Mouse (Mus musculus) left cerebral cortex, adult 8-10 months (tissue): ENCODE data around the gene Nox3. TPM values are rescaled to one million over a fixed set of nuclear protein-coding genes. Genes with fewer than 3 reads are reported as not detected.

Source experiments
- DNase-seq, 2 experiments: peaks; one replicate each; pipeline ENCODE4 v3.0.0; 2022; ENCODE audit warnings: low spot score in 2 of 2
- total RNA-seq, 4 experiments: library from RNA; stranded (reverse); gene quantifications; 2 replicates each; pipeline ENCODE4 v1.2.4; 2022

Nox3 gene
- not detected for total RNA-seq

DNA sequence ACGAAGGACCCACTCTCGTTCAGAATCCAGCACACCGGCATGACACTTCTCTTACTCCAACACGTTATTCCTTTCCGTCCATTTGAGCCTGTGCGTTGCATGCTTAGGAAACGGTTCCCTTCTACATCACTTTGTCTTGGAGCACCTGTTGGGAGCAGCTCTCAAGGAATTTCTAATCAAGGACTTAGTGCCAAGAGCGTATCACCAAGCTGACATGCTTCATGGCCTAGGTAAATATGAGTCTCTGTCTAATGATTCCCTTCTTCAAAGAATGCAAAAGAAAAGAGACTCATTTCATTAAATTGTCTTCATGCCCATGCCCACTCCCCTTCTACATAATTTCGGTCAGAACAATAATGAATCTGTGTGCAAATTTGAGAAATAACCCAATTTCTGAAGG is at the start of gene Nox3:
Gene Nox3 (minus strand): TSS at position 101 of the 400 bp plus-strand sequence.
- no peak for DNase-seq

DNA sequence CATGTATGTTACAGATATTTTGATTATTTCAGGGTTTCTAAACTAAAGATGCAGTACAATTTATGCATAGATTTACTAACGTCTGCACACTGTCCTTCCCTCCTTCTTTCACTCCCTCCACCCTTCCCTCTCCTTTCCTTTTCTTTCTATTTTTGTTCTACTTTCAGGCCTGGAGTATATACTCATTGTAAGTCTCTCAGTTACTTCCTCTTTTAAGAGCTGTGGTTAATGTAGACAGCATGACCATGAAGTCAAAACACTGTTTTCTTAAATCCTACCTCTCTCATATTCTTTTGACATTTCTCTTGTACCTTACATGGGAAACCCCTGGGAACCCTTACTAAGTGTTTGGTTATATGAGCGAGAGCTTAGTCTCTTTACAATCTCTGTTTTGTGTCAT is 48.3 kb upstream of the Nox3 start:
- no peak for DNase-seq

DNA sequence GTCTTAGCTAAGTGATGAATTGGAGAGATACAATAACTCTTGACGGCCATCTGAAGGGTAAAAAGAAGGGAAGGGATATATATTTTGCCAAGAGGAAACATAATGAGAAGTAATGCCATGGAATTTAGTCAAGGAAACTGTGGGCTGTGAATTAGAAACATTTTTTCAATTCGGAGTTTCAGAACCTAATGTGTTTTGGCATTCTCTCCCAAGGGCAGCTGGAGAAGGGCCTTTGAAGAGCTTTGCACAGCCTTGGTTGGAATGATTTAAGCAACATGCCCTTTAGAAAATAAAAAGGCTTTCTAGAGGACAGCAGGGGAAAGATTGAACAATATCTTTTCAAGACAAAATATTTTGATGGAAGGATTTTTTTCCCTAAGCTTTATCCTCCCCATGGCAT is 40.9 kb upstream of the Nox3 start:
- no peak for DNase-seq

DNA sequence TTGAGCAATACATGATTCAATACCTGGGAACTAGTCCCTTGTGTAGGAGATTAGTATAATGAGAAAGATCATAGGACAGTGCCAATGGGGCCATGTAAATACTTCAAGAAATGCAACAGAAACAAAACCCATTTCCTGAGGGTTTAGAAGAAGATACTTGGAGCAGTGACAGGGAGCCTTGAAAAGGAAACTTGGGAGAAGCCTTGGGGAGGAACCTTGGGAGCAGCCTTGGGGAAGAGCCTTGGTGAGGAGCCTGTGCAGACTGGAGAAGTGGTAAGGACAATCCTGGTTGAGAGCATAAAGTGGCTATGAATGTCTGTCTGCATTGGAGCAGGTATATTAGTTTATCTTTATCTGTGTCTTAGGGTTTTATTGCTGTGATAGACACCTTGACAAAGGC is 38.2 kb upstream of the Nox3 start:
- no peak for DNase-seq

DNA sequence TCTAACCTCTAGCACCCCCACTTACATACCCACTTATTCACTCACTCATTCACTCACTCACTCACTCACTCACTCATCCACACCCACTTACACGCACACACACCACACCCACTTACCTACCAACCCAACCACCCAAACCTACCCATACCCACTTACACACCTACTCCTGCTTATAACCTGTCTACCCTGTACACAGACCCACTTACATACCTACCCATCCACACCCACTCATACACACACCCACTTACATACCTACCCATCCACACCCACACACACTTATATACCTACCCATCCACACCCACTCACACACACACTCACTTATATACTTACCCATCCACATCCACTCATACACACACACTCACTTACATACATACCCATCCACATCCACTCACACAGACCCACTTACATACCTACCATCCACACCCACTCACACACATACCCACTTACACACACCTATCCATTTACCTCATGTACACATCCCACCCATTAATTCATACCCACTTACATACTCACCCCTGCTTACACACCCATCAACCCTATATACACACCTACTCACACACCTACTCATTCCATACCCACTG is 9.4 kb upstream of the Nox3 start:
- no peak for DNase-seq

DNA sequence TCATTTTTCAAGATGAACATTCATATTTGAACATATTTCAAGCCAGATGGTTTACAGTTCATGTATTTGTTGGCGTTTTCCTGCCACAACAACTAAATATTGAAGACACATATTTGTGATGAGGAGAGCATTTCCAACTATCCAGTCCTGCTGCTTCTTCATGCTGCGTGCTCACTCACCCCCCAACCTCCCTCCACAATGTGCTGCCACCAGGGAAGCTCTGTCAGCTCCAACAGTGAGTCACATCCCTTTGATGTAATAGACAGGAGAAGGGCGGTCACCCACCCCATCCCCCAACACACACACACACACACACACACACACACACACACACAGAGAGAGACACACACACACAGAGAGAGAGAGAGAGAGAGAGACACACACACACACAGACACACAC is 6.3 kb upstream of the Nox3 start:
- peak in 1 of 2 experiments; percentile 8 for DNase-seq

DNA sequence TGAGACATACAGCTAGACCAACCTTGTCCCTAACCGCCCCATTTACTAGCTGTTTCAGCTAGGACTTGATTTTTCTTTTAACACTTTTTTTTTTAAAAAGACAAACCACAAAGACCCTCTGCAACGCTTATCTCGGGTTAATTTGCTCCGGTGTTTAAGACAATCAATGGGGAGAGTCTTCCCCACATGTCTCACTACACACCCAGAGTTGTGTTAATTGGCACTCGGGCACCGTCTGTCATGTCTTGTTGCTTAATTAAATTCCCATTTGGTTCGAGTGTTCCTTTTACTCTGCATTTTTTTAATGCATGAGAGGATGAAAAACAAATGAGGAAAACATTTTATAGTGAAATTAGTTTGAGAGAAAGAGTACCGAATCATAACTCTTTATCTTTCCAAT is 3.2 kb downstream of the Nox3 start:
- no peak for DNase-seq

DNA sequence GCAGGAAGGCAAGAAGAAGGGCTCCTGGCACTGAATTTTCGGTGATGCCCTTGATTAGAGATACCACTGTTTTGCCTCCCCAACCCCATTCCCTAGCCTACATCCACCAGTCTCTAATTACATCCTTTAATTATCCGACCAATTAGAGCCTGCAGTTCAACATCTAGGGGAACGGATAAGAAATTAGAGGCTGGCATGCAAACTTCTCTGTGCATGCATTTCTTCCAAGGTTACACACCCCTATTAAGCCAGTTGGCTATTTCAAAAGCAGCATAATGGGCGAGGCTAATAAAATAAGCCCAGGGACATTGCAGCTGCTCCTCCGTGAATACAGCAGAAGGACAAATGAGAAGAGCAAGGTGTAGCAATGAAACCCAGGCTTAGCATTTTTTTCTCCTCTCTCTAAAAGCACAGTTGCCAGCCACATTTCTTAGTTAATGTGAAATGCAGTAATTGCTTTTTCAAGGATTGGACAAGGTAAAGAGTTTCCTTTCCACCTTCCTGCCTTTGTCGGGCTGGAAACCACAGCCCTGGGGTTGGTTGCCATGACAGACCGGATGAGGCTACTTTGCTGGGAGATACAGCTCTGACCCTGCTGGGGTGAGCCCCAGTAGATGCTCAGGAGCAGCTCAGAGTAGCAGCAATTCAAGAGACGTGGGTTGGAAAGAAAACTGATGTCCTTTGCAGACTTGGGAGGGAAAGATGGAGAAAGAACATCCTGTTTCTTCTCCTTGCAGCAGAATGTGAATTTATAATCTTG is 5.4 kb downstream of the Nox3 start:
- no peak for DNase-seq

DNA sequence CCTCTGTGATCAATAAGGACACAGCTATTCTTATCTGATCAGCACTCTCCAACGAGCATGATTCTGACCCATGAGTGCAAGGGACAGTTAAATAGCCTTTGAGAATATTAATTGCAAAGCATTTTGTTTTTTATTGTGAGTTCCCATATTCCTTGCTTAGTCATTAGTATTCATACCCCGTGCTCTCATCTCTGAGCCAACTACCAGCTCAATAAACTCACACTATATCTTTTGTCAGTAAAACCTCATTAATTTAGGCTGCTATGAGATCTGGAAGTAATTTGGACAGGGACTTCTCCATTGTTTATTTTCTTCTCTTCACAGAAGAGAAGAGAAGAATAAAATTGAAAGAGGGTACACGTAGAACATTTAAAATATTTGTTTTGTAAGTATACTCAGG is 12.4 kb downstream of the Nox3 start:
- DNase-seq, result no peak

DNA sequence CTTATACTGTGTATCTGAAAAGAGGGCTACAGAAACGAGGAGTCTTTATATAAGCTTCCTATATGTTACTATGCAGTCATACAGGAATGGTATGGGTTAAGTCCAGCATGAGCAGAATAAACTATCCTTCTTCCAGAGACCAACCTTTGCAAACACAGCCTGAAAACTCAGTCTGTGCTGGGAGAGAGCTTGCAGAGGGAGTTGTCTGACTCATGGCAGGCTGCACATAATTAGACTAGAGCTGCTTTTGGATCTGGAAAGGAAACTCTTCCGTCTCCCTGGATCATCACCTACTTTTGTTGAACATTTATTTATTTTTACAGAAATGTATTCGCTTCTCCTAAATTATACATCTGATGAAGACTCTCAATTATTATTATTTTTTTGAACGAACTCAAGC is 26.8 kb downstream of the Nox3 start:
- peak in 1 of 2 experiments; percentile 34 for DNase-seq

DNA sequence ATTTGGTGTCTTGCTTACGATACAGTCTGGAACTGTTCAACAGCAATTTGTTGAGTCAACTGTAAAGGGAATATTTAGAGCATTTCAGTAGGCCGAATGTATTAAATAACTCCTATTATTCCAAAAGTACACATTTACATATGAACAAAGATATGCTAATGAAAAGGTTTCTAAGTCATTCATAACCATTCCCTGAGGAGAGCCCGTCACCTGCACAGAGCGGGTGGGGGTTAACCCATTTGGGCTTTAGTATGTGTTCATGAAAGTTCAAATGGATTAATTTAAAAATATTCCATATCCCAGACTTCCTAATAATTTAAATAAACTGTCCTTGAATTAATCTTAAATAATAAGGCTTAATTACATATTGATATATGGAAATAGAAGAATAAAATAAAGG is 28.8 kb downstream of the Nox3 start:
- DNase-seq, result no peak

DNA sequence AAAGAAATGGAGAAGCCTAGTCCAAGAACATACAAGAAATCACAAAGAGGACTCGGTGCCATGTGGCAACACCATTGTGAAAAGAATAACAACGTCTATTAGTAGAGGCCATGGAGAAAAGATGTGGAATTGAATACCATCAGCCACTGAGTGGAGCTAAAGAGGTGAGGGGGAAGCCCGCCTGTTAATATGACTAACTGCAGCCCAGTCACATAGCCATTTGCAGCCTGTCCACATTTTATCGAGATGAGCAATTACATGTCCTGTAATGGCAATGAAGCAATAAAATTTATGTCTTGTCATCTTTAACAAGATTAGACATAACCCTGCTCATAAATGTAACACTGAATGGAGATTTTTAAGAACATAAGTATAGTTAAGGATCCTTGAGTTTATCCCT is 30.7 kb downstream of the Nox3 start:
- no peak for DNase-seq

DNA sequence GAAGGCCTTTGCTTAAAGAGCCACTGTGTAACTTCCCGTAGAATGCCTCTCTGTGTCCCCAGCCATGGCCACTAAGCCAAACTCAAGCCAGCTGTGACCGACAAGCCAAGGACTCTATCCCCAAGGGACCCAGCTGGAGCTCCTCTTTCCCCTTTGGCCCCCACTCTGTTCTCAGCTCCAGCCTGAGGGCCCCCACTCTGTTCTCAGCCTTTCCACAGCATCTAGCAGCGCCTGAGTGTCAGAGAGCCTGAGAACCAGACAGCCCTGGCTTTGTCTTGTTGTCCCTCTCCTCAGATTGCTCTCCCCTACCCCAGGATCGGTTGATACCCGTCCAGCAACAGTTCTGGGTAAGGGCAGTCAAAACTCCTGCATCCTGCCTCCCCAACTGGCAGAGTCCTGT is 36.6 kb downstream of the Nox3 start:
- no peak for DNase-seq

DNA sequence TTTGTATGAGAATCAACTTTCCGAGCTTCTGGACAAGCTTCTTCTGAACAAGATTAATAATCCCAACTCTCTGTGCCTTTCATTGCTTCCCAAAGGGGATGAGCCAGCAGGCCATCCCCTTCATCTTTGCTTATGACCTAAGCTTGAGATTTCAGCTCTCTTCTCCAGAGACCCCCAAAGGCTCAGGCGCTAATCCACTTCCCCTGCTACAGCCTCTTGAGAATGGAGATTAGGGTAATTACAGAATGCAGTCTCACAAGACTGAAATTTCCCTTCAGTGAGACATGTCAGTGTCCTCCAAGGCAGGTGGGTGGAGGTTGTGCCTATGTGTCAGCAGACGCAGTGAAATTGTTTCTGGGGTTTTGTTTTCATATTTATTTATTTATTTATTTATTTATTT is 45.7 kb downstream of the Nox3 start:
- no peak for DNase-seq

DNA sequence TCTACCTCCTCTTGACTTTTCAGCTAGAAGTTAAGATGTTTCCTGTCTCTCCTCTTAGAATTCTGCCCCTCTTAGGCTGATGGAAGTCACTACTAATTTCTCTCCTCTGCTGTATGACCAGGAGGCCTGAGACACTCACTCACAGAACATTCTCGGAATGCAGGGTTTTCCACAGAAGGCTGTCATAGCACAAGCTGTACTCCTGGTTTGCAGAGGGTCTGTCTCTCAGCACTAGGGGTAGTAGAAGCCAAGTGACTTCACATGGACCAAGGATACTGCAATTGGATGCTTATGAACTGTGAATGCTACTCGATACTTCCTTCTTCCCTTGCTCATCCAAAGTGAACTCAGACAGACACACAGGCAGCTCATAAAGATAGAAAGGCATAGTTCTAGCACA is 52.5 kb downstream of the Nox3 start:
- no peak for DNase-seq

DNA sequence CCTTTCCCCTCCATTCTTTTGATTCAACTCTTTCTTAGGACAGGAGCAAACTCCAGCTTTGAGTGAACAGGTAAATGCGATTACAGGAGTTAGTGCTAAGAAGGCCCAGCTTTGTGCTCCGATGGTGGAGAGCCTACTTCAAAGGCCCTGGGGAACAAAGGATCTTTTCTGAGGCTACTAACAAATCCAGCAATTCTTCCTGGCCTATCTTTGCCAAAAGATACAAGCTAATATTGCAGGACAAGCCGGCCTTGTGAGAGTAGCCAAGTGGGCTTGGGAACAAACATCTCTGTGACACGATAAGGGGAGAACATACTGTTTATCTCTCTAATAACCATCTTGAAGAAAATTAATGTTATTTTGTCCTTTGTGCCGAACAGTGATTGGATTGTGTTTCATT is 54.6 kb downstream of the Nox3 start:
- DNase-seq, result no peak

DNA sequence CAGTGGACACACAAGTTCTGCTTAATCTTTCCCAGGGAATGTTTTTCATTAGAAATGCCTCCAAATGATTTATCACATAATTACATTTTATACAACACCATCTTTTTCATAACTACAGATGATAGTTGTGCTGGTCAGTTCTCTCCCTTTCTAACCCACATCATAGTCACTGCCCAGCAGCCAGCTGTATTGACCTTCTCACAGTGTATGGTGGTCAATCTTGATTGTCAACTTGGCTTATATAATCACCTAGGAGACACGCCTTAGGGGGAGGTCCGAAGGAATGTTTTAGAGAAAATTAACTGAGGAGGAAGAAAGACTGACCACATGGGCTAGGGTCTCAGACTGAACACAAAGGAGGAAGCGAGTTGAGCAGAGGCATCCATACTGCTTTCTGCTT is 57.3 kb downstream of the Nox3 start:
- DNase-seq, result no peak

DNA sequence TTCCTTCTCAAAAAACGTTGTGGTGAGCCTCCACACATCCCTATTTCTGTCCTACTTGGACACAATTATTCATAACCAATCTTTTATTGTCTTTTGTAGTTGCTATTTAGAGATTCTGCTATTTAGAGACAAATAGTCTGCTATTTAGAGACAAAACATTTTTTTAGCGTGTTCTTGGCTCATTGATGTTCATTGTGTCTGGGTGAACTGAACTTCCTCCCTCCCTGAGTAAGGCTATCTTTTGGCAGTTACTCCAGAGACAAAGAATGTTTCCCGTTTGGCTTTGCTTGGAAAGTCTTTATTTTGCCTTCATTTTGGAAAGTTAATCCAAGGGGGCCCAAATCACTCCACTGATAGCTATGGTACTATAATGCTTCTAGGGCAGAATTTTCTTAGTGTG is 63.6 kb downstream of the Nox3 start:
- DNase-seq, result no peak

DNA sequence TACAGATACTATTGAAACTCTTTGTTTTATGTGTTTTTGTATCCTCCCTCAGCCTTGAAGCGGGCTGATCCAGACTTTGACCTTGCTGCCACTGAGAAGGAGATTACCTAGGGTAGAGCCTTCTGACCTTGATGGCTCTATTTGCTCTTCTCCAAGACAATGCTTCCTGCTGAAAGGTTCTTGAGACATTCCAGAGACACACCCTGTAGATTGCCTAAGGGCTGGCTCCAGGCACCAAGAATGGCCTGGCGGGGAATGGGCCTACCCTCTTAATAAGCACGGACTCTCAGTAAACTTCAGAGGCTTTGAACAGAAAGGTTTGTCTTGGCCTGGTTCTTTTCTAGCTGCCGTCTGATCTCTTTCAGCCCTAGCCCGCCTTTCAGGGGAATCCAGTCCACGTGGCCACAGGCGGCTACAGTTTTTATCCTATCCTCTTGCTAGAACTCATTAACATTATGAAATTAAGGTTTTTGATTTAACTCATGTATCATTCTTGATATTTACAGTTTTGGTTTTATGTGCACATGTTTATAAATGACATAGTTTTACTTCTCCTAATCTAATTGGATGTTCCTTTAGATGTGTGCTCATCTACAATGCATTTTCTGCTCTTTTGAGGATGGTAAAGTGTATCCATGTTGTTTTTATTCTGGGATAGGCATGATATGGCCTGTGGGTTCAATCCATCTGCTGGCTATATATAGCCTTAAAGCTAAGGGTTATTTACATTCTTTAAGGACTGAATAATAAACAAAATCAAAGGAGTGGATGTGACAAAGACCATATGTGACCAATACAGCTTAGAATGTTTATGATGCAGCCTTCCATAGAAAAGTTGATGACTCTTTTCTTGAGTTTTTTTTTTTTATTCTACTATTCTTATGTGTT is 79.5 kb downstream of the Nox3 start:
- DNase-seq, result no peak

DNA sequence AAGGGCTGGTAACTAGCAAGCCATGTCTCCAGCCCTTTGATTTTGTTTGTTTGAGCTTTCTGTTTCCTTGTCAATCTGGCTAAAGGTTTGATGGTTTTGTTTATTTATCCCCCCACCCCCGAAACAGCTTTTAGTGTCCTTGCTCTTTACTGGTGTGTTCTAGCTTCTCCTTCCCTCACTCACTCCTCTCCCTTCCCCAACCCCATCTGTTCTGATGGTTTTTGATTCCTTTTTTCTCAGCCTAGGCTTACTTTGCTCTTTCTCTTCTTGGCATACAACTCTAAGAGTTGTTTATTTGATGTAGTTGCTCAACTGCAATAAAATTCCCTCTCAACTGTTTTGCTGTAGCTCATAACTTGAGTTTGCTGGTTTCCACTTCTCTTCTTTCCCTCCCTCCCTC is 80.5 kb downstream of the Nox3 start:
- DNase-seq, result no peak

DNA sequence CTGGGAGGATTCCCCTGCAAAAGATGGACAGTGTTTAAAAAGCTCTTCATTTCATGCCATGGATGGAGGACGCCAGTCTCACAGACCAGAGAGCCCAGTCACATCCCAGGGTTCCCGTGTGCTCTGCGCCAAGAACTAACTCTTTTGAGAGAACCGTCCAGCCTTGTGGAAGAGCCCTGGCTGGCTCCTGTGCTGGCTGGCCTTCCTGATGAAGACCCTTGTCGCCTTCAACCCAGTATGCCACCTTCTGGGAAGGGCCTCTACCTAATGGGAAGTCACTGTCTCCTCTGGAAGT is 84.3 kb downstream of the Nox3 start:
- DNase-seq, result no peak

DNA sequence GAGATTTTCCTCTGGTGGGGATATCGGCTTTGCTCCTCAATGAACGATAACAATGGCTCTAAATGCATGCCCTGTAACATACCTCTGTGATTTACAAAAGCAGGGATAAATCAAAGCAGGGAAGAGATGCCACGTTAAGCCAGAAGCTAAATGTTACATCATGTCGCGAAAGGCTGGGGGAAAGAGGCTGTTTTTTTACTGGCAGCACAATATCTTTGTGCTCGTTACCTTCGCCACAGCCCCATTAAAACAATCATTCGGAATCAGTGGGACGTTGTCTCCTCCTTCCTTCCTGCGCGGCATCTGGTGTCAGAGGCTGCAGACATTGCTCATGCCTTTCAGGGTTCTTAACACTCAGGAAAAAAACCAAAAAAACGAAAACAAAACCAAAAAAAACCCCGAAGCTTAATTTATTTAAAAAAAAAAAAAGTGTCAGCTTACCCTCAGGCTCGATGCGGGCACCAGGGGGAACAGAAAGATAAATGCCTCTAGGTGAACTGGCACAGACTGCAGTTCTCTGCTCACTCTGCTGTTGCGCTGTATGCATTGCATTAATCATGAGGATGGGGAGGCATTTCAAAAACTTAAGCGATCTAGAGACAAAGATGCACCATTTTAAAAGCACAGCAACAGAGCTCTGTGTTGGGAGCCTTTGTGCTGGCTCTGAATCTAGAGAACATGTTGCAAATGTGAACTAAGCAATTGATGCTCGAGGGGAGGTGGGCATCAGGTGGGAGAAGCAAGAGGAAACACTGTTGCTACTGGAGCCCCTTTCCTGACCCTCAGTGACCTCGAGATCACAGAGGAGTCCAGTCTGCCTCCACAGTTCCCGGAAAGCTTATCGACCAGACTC is 84.9 kb downstream of the Nox3 start:
- DNase-seq, result peak in 1 of 2 experiments; percentile 14
